Mouse (Mus musculus) T-helper 2 cell (primary cell): ENCODE measurements around the gene Galnt6.

ENCODE experiments used
- in situ Hi-C: fragments of 300-600 bp; cut with MboI, MseI; formaldehyde crosslinking; loops from one replicate; pipeline ENCODE4 v1.15.1; 2025; ENCODE audit warnings: high pct_unique_total_duplicates

Galnt6 gene

DNA sequence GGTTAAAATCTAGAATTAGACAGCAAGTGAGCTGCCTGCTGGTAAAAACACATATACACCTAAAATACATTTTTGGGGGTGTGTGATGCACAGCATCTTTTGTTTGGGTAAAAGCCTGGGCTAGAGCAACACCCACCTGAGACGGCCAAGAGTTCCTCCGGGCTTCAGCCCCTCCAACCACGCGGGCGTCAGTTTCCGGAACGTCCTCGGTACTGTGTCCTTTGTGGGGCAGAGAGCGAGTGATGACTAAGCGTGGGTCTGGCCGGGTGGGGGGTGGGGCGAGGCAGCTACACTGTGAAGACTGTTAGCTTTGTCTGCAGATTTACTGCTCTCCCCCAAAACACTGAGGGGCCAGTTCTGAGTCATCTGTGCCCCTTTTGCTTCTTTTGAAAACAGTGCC is 42.2 kb downstream of the Galnt6 start:
- in situ Hi-C loops = no loop called here

DNA sequence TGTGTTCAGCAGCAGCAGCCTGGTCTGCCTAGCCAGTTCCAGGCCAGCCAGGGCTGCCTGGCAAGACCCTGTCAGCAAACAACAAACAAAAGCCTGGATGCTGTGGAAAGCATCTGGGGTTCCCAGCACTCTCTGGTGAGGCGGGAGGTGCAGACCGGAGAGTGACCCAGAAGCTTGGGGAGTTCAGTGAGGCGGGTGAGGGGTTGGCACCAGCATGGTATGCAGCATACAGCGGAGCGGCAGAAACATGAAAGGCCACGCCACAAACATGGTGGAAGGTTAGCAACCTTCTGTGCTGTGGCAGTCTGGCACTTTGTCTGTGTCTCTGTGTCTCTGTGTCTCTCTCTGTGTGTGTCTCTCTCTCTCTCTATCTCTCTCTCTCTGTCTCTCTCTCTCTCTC is 42.7 kb downstream of the Galnt6 start:
- in situ Hi-C loops = no loop called here

DNA sequence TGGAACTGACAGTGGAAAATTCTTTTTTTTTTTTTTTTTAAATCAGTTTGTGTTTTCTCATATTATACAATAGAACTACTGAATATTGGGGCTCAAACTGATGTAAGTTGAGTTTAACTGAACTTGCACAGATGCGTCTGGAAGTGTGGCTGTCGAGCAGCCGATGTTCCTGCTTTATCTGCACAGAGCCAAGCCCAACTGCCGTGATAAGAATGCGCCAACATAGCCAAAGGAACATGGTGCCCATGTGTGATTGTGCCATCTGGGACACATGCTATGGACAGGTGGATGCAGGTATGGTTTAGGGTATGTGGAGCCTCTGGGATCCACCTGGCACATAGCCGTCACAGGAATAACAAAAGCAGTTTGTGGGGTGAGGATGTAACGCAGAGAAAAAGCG is 43.3 kb downstream of the Galnt6 start:
- in situ Hi-C loops = no loop called here

DNA sequence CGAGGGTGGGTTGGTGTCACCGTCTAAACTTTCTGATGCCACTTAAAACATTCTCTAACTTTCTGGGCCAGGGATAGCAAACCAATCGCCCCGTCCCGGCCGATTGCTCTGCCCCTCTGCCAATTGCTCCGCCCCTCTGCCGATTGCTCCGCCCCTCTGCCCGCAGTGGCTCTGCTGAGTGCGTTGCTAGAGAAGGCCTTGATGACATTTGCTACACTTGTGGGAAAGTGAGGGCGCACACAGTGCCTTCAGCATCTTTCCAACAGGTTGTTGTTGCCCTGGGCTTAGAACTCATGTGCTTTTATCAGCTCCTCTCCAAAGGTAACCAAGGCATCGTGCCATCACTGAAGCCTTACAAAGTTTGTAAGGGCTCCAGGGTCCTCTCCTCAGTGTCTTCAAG is 43.9 kb downstream of the Galnt6 start:
- in situ Hi-C loops = no loop called here

DNA sequence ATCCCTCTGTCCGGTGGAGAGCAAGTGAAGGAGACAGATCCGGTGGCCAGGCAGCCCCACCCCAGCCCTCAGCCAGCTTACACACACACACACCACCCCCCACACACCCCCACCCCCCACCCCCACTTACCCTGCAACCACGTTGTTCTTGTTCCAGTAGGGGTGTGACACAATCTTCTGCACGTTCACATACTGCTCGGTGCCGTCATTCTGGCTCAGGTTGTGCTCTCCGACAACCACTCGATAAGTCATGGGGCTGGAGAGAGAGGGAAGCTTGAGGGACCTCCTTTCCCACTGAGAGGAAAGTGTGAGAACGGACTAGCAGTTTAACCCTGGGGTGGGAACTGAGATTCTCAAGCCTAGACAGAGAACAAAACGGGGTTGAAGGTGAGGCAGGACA is 44.7 kb downstream of the Galnt6 start:
- in situ Hi-C loops = no loop called here

DNA sequence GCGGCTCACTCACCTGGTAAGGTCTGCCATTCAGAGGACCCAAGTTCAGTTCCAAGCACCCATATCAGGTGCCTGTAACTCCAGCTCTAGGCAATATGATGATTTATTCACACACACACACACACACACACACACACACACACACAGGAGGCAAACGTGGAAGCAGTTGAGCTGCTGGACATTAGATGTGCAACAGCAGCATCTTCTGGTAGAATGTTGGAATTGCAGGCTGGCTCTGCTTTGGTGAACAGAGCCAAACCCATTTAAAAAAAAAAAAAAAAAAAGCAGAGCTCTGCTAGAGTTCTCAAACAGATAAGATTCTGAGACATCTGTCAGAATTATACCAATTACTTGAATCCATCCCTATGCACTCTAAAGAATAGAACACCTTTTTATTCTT is 46.1 kb downstream of the Galnt6 start:
- in situ Hi-C loops = no loop called here

DNA sequence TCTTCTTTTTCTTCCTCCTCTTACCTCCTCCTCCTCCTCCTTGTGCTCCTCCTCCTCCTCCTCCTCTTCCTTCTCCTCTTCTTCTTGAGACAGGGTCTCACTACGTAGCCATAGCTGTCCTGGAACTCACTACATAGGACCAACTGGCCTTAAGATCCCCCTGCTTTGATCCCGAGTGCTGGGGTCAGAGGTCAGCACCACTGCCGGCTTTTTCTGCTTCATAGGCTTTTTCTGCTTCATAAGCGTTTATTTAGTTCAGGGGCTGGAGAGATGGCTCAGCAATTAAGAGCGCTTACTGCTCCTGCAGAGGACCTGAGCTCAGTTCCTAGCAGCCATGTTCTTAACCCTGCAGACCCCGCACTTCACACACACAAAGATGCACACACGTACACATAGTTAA is 47.4 kb downstream of the Galnt6 start:
- in situ Hi-C loops = no loop called here

DNA sequence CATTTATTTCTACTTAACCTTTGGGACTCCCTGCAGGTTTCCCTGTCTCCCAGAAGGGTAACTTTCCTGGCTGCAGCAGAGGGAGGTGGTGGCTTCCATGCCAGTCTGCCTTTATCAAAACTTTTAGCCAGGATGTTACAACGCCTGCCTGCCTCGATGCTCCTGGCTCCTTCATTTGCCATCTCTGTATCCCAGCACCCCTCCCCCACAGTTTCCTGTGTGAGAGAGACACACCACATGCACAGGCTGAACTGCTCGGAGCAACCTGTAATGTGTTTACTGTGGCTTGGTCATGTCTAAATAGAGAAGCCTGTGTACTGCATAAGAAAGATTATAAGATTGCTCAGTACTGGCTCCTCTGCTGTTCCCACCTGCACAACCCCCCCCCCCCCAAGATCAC is 48.8 kb downstream of the Galnt6 start:
- in situ Hi-C loops = no loop called here

DNA sequence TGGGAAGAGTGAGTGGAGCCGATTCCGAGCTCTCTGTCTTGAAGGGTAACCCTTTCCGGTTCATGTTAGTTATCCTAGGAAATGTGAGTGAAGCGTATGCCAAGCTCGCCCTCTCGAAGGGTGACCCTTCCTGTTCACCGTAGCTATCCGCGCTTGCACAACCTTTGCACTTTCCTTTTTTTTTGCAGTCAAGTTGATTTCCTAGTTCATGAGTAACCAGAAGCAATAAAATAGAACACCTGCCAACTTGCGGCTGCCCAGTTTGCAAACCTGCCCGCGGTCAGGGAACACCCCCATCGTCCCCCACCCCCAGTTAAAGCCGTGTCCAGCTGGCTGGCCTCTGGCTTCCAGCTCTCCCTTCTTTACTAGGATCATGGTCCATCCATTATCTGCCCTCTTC is 50.2 kb downstream of the Galnt6 start:
- in situ Hi-C loops = no loop called here

DNA sequence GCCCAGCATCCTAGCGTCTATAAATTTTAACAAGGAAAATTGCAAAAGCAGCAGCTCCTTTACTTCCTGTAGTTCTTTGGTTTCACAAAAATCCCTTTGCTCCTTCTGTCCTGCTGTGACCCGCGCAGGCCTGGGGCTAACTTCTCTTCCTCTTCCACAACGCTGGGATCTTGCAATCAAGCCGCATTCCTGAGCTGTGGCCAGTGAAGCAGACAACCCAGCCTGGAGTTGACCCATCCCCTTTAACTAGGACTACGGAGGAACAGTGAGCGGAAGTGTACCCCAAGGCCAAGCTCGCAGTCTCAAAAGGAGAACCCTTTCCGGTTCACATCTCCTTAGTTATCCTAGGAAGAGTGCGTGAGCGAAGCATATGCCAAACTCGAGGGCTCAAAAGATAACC is 50.6 kb downstream of the Galnt6 start:
- in situ Hi-C loops = no loop called here

DNA sequence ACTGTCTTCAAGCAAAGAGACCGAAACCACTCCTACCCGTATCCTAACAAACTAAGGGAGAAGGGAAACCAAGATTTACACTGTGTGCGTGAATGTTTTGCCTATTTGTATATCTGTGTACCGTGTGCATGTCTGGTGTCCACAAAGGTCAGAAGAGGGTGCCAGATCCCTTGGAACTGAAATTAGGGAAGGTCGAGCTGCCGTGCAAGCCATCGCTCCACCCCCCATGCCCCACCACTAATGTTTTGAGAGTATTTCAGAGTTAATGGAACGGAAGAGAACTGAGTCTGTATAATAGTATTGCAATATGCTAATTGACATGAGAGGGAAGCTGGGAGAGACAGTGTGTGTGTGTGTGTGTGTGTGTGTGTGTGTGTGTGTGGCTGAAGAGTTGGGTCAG is 51.5 kb downstream of the Galnt6 start:
- in situ Hi-C loops = no loop called here

DNA sequence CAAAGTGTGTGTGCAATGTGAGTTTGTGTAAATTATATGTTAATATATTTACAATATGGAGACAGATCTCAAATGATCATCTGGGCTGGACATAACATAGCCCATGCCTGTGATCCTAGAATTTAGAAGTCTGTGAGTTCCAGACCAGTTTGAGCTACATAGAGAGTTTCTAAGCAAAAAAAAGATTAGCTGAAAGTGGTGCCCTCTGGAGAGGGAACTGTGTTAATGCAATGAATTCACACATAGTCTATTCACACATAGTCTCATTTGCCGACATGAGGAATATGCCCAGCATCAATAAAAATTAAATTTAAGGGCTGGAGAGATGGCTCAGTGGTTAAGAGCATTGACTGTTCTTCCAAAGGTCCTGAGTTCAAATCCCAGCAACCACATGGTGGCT is 52.7 kb downstream of the Galnt6 start:
- in situ Hi-C loops = no loop called here

DNA sequence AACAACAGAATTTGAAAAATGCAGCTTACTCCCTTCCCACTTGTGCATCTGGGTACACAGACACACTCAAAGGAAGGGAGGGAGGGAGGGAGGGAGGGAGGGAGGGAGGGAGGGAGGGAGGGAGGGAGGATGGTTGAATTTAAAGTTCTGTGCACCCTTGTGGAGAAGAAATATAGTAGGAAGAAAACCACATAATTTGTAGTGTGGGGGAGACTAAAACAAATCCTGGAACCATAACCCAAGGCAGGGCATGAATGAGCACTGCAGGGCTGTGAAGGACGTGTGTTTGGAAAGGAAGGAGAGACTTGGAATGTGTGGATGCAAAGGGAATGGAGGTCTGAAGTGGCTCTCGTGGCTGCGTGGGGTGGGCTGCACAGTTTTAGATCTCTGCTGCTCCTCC is 53.7 kb downstream of the Galnt6 start:
- in situ Hi-C loops = no loop called here

DNA sequence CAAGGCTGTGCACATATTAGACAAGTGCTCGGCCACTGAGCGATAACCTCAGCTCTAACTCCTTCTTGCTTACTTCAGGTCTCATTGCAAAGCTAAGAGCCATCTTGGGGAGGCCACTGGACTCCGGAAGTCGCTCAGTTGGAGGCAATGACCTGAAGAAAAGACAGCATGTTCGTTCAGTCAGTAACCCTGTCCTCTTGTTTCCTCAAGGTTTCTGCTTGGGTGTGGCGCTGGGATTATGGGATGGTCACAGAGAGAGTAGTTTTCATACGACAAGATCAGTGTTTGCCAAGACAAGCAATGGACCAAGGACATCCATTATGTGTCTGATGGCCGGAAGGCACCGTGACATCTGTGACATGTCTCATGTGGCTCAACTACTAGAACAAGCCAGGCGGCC is 54.6 kb downstream of the Galnt6 start:
- in situ Hi-C loops = no loop called here

DNA sequence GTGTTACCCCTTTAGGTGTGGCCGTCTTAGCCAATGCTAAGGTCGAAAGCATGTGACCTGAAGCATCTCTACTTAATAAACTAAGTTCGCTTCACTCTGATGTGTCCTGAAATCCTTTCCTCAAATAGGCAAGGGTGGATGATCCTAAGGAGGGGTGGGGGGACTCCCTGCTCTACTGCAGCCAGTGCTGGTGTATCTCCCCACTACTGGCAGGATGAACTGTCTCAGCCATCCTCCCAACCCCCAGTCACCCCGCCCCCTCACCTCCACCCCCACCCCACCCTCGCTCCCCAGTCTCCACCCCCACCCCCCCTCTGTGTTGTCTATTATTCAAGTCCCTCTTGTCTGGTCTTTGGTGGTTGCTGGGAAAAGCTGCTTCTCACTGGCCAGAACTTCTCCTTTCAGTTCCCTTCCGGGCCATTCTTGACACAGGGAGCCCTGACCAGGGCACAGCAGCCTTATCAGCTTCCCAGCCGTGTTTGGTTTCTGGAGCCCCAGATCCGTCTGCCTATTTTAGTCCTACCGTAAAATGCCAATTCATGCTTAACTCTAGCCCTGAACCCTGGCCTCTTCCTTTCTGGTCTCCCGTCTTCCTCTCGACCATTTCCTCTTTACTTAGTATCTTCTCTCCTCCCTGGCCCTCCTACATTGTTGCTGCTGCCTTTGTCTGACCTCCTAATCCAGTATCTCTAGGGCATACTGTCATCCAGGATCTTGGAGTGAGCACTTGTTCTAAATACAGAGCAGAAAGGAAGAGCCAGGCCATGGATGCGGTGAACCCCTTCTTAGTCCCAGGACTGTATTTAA is 55.4 kb downstream of the Galnt6 start:
- in situ Hi-C loops = no loop called here

DNA sequence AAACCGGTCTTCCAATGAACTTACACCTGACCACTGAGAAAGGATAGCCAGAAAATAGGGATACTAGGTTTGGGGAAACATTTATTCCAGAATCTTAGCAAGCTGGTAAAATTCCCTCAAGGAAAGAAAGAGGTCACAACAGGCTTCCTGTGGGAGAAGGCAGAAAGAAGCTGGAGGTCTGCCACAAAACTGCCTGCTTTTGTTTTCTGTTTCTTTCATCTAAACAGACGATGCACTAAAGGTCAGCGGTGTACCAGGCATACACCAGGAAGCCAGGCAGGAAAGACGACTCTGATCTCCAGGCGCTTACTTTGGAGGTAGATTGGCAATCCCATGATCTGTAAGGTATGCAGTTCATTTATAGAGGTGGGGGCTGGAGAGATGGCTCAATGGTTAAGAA is 58.3 kb downstream of the Galnt6 start:
- in situ Hi-C loops = no loop called here

DNA sequence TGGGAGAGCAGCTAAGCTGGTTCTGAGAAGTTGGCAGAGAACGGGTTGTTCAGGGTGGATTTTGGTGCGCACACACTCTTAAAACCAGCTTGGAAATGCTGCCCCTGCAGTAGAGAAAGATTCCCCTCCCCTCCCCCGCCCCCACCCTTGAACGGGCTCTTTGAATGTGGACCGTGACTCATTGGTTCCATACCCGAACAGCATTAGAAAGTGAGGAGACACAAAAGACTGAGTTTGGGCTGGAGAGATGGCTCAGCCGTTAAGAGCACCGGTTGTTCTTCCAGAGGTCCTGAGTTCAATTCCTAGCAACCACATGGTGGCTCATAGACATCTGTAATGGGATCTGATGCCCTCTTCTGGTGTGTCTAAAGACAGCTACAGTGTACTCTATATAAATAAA is 59.2 kb downstream of the Galnt6 start:
- in situ Hi-C loops = no loop called here

DNA sequence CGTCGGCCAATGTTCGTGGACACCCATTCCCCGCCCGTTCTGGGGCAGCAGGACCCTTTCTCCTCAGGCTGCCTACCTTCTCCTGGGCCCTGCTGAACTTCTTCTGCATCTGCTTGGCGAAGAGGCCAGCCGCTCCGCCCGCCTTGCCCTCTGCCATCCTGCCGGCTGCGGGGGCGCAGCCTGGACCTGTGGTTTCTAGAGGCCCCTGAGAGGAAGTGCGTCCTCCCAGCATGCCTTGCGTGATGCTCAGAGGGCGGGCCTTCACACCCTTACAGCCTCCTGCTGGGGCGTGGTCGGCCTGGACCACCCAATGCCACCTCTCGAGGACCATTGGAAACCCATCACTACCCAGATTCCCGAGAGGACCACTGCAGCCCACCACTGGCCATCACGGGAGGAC is 59.8 kb downstream of the Galnt6 start, which contains the start of gene Bin2:
Gene Bin2 (minus strand): TSS at position 217 of the 400 bp plus-strand sequence.
- in situ Hi-C loops = no loop called here

DNA sequence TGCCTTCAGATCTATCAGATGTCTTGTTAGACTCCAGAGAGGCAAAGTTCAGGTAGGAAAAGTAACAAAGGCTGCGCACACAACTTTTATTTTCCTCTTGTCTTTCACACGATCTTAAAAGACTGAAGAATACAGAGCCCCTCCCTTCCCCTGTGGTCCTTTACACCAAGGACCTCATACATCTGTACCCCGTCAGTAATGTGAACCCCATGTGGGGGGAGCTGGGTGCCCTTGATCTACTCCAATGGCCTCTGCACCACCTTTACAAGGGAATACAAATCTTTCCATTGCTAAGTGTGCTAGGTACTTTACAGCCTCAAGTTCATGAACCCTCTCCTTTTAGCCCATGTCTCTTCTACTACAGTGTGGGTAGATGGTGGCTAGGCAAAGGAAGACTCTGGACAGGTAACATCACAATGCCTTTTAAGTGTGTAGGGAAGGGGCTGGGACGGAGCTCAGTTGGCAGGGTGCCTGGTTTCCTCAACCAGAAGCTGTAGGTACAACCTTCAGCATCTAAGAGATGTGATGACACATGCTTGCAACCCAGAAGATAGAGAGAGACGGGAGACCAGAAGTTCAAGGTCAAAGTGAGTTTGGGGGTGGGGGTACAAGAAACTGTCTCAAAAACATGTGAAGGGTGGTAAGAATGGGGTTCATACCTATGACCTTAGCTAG is 61.2 kb downstream of the Galnt6 start:
- in situ Hi-C loops = no loop called here

DNA sequence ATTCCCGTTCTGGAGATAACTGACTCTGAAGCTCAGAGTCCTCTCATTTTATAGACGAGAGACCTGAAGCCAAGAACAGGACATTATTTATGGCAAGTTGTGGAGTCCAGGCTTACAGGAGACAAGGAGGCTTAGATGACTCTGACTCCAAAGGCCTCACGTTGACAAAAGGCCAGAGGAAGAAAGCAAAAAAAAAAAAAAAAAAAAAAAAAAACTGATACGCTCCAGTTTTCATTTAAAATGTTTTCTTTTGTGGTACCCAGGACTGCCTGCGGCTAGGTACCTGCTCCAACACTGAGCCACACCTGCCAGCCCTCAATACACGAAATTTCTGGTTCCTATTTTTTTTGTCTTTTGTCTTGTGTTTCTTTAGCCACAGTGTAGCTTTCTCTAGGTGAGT is 61.8 kb downstream of the Galnt6 start:
- in situ Hi-C loops = no loop called here

DNA sequence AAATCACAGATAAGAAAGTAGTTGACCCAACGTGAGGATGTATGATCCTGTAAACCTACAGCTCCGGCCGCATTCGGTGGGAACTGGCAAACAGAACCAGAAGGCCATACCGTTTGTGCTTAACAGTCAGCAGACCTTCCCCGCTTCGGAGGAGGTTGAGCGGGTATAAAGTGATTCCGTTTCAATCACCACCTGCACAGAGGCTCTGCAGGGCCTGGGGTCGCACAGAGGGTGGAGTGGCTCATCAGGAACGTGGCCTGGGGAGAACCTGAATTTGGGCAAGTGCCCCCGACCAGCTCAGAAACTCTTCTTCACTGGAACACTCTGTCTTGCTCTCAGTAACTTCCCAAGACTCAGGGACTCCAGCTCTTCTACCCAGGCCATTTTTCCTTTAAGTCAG is 62.3 kb downstream of the Galnt6 start:
- in situ Hi-C loops = no loop called here

DNA sequence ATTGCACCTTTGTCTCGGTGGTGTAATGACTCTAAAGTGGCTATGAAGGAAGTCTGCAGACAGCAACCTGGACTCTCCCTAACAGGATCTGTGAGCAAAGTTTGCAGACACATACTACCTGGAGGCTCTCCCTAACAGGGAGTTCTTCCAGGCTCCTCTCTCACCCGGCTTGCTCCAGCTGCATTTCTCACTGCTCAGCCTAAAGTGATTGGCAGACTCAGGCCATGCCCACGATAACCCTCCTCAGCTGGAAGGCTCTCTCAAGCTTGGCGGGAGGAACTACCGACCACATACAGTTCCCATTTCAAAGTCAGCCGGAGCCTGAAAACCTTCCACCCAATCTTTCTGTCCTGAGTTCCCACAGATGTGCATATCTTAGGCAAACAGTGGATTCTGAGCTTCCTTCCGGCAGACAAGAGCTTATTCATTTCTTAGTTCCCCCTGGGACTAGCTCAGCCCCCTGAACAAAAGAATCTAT is 62.9 kb downstream of the Galnt6 start:
- in situ Hi-C loops = no loop called here
